Mouse (Mus musculus) hindbrain, embryonic 16.5 days (tissue): Measurements from ENCODE around the gene Nol3. TPM values are rescaled to one million over a fixed set of nuclear protein-coding genes. Genes with fewer than 3 reads are reported as not detected.

Experiments
- ATAC-seq: fragments of 200-750 bp; cut with Nextera tagmentation; 2 replicates; pipeline ENCODE4 v1.8.0; 2017; ENCODE audit warnings: moderate TSS enrichment, moderate library complexity
- H3K27ac ChIP-seq: fragments of 300-500 bp; sonication (generic); 2 replicates; pipeline ENCODE4 v1.5.1; 2014; ENCODE audit warnings: low read depth, mild to moderate bottlenecking, control low read depth, low read length, moderate library complexity
- H3K27me3 ChIP-seq: fragments of 300-500 bp; sonication (generic); replicated peaks from 2 replicates; pipeline ENCODE4 v1.6.1; 2014; ENCODE audit warnings: low read length; ENCODE audit not compliant: control insufficient read depth, insufficient read depth
- H3K36me3 ChIP-seq: fragments of 300-500 bp; sonication (generic); 2 replicates; pipeline ENCODE4 v1.6.1; 2014; ENCODE audit warnings: mild to moderate bottlenecking, low read length, moderate library complexity, mixed read lengths; ENCODE audit not compliant: control insufficient read depth, insufficient read depth
- H3K4me1 ChIP-seq: fragments of 300-500 bp; sonication (generic); 2 replicates; pipeline ENCODE4 v1.6.1; 2014; ENCODE audit warnings: low read depth, low read length; ENCODE audit not compliant: control insufficient read depth, insufficient read depth
- H3K4me2 ChIP-seq: fragments of 300-500 bp; sonication (generic); 2 replicates; pipeline ENCODE4 v1.6.1; 2014; ENCODE audit warnings: mild to moderate bottlenecking, low read length, control low read depth, moderate library complexity
- H3K4me3 ChIP-seq: fragments of 300-500 bp; sonication (generic); 2 replicates; pipeline ENCODE4 v1.5.1; 2014; ENCODE audit warnings: mild to moderate bottlenecking, low read length, control low read depth, moderate library complexity
- H3K9ac ChIP-seq: fragments of 300-500 bp; sonication (generic); 2 replicates; pipeline ENCODE4 v1.6.1; 2014; ENCODE audit warnings: low read depth, mild to moderate bottlenecking, control low read depth, low read length, moderate library complexity
- H3K9me3 ChIP-seq: fragments of 300-500 bp; sonication (generic); 2 replicates; pipeline ENCODE4 v1.6.1; 2014; ENCODE audit warnings: mild to moderate bottlenecking, low read length, moderate library complexity; ENCODE audit not compliant: control insufficient read depth
- WGBS: fragments of 180-500 bp; shearing (Covaris S2); extraction: QIAGEN DNeasy Blood & Tissue Kit; methylation state at CpG from one replicate; pipeline ENCODE4 v1.1.7; 2014; 5-methylcytosine and 5-hydroxymethylcytosine counted together
- polyA plus RNA-seq: library from polyadenylated mRNA; unstranded; fragments of >200 nt; fragmentation: Nextera tagmentation; extraction: Ambion mirVana; gene quantifications from 2 replicates; pipeline ENCODE4 v1.2.1, GENCODE M21; 2015

The Nol3 gene
- polyA plus RNA-seq, 1 experiment from 2014 or later: 6.2 TPM

- Histone ChIP-seq H3K9me3 (no peaks in the 10 kb centered on the region), H3K36me3 (peaks cover 33% of the 10 kb centered on the region), H3K27ac (no peak overlapping the region), H3K4me1 (peaks cover 19% of the 10 kb centered on the region), H3K4me3 (no peak overlapping the region), H3K27me3 (no peaks in the 10 kb centered on the region), H3K4me2 (no peak overlapping the region), H3K9ac (no peak overlapping the region)
- ATAC-seq: no peak
- 94% methylated on average over 8 of the region's 8 CpGs for WGBS
Measured at GRCm38 (mm10) chr8:105299962-105300361, 24.0 kb downstream of the Nol3 start.

DNA sequence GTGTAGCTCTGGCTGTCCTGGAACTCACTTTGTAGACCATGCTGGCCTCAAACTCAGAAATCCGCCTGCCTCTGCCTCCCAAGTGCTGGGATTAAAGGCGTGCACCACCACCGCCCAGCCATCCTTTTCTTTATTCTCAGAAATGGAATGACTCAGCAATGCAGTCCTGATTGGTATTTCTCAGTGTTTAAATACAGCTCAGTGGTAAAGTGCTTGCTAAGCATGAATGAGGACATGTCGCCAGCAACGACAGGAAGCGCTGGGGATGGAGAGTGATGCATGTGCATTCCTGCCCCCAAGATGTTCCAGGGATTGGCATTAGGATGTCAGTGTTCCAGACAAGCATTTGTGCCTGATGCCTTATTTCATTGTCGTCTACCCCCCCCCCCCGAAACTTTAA, 27.5 kb downstream of the Nol3 start:
- Histone ChIP-seq H3K27me3 (no peaks in the 10 kb centered on the region), H3K27ac (no peak overlapping the region), H3K36me3 (peaks cover 38% of the 10 kb centered on the region), H3K4me2 (no peak overlapping the region), H3K9ac (no peak overlapping the region), H3K4me3 (no peak overlapping the region), H3K4me1 (peaks cover 23% of the 10 kb centered on the region), H3K9me3 (no peaks in the 10 kb centered on the region)
- WGBS: 88% methylated on average over 8 of the region's 8 CpGs
- no peak for ATAC-seq

DNA sequence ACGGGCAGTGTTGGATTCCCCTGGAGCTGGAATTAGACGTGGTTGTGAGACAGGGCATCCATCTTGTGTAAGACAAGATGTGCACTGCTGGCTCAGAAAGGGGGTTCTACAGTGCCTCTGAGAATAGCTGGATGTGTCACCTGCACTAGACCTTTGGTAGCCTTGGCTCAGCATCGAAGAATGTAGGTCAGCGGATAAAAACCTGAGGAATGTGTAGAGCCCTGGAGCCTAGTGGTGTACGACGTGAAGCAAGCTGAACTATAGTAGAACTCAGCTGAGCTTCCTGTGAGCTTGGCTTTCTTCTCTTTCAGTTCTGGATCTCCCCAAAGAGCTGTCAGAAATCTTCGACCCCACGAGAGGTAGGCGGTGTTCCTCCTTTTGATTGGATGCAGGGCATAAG, 27.9 kb downstream of the Nol3 start:
- Histone ChIP-seq H3K4me2 (no peak overlapping the region), H3K27ac (no peak overlapping the region), H3K4me3 (no peak overlapping the region), H3K9ac (no peak overlapping the region), H3K9me3 (no peaks in the 10 kb centered on the region), H3K4me1 (peaks cover 18% of the 10 kb centered on the region), H3K27me3 (no peaks in the 10 kb centered on the region), H3K36me3 (peaks cover 38% of the 10 kb centered on the region)
- no peak for ATAC-seq
- WGBS: 79% methylated on average over 9 of the region's 9 CpGs

DNA sequence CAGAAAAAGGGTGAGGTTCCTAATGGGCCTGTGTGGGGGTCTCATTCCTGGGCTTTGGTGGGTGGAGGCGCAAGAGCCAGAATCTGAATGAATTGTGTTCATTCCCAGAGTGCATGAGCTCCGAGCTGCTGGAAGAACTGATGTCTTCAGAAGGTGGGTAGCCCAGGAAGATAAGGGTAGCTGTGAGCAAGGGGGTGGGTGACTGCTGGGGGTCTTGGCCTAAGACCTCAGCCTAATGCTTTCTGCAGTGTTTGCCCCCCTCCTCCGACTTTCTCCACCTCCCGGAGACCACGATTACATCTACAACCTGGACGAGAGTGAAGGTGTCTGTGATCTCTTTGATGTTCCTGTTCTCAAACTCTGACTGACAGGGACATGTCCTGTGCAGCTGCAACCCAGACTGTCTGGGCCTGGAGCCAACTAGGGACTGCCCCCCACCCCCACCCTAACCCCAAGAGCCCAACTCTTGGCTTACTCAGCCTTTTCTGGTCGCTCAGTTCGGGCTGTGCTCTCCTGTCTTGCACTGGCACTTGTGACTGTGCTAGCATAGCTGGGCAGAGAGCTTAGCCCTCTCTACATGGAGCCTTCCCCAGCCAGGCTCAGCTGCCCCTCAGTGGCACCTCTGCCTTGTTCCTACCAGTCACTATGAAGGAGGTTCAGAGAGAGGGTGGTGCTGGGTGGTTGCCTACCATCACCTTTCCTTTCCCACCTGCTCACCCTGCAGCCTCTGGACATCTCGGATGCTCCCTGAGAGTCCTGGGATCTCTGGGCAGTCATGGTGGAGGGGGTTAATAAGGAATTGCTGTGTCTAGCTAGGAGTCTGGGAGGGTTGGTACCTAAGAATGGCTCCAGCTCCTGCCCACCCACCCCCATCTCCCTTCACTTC, 28.6 kb downstream of the Nol3 start:
- Histone ChIP-seq H3K27ac (no peak overlapping the region; the same call in 1 of the 2 replicates), H3K4me2 (no peak overlapping the region), H3K4me3 (no peak overlapping the region), H3K9me3 (no peaks in the 10 kb centered on the region), H3K27me3 (no peaks in the 10 kb centered on the region), H3K4me1 (peaks cover 16% of the 10 kb centered on the region), H3K36me3 (peaks cover 35% of the 10 kb centered on the region), H3K9ac (no peak overlapping the region)
- WGBS: 69% methylated on average over 8 of the region's 9 CpGs
- ATAC-seq: peak; percentile 21; the same call in 1 of the 2 replicates

- Histone ChIP-seq H3K27me3 (no peaks in the 10 kb centered on the region), H3K9me3 (no peaks in the 10 kb centered on the region), H3K36me3 (peaks cover 29% of the 10 kb centered on the region), H3K9ac (peak within 1 kb of the TSS; percentile 54), H3K4me2 (peak within 1 kb of the TSS; percentile 53), H3K4me3 (peak within 1 kb of the TSS; percentile 23), H3K27ac (no peak within 1 kb of the TSS; the same call in 1 of the 2 replicates), H3K4me1 (peaks cover 16% of the 10 kb centered on the region)
- ATAC-seq: peak; percentile 57
- 9% methylated on average over 27 of the region's 30 CpGs for WGBS
Measured at GRCm38 (mm10) chr8:105305211-105306145, 29.5 kb downstream of the Nol3 start, which contains the start of gene Elmo3. Elmo3 (plus strand) TSS chr8:105305601.

GRCm38 (mm10) chr8:105306146-105306691, 30.3 kb downstream of the Nol3 start:
- H3K27ac ChIP-seq: no peak overlapping the region
- ATAC-seq: peak; percentile 5; the same call in 1 of the 2 replicates
- H3K9ac ChIP-seq: peak overlapping the region; percentile 54
- H3K27me3 ChIP-seq: no peaks in the 10 kb centered on the region
- peak overlapping the region; percentile 23; the same call in 1 of the 2 replicates for H3K4me3 ChIP-seq
- peaks cover 16% of the 10 kb centered on the region for H3K4me1 ChIP-seq
- no peaks in the 10 kb centered on the region for H3K9me3 ChIP-seq
- peak overlapping the region; percentile 53 for H3K4me2 ChIP-seq
- H3K36me3 ChIP-seq: peaks cover 24% of the 10 kb centered on the region
- WGBS: 68% methylated on average over 5 of the region's 5 CpGs

GRCm38 (mm10) chr8:105307670-105308069, 31.7 kb downstream of the Nol3 start:
- H3K9me3 ChIP-seq: no peaks in the 10 kb centered on the region
- H3K9ac ChIP-seq: no peak overlapping the region
- no peak overlapping the region for H3K27ac ChIP-seq
- ATAC-seq: no peak
- H3K4me2 ChIP-seq: no peak overlapping the region
- H3K4me1 ChIP-seq: peaks cover 16% of the 10 kb centered on the region
- no peak overlapping the region for H3K4me3 ChIP-seq
- 95% methylated on average over 13 of the region's 13 CpGs for WGBS
- H3K27me3 ChIP-seq: no peaks in the 10 kb centered on the region
- peaks cover 21% of the 10 kb centered on the region for H3K36me3 ChIP-seq

GRCm38 (mm10) chr8:105308428-105308827, 32.5 kb downstream of the Nol3 start:
- no peak for ATAC-seq
- Histone ChIP-seq H3K27ac (no peak overlapping the region), H3K4me2 (no peak overlapping the region), H3K4me1 (peaks cover 16% of the 10 kb centered on the region), H3K4me3 (no peak overlapping the region), H3K9me3 (no peaks in the 10 kb centered on the region), H3K9ac (no peak overlapping the region), H3K36me3 (peaks cover 21% of the 10 kb centered on the region), H3K27me3 (no peaks in the 10 kb centered on the region)
- WGBS: 94% methylated on average over 10 of the region's 10 CpGs
